Mouse (Mus musculus): ENCODE data around the gene Lamb3.

Lamb3 gene

DNA sequence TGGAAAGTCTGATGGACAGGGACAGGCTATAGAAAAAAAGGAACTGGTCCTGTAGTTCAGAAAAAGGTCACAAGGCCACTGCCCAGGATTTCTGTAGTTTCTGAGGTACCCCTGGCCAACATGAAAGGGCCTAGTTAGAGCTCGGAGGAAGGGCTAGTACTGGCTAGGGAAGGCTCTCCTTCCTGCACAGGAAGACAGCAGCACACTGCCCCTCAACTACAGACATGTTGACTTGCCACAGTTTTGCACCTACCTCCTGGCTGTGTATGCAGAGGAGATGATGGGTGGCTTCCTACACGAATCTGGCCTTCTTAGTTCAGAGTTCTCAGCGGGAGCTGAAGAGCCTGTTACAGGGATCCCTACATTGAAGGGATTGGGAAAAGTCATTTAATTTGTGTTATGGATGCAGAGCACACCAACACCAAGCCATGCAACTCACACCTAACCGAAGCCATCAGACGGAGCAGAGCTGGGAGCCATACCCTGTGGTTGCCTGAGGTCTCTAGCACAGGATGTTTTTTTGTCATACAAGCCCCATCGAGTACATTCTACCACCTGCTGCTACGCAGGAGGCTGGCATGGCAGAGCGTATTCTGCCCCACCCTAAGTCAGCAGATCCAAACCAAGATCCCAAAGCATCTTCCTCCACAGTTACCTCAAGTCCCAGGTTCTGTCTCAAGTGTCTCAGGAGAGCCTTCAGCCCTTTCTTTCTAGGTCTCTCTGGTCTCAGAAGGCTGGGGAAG lies 6.7 kb upstream of the Lamb3 start:
- no peak for DNase-seq (ENCODE audit: extremely low spot score, low spot score)

GRCm38 (mm10) chr1:193201383-193201778 lies 6.1 kb upstream of the Lamb3 start, which contains the start of gene Traf3ip3:
Gene Traf3ip3 (minus strand): TSS chr1:193201703.
- DNase-seq (ENCODE audit: extremely low spot score, low spot score): no peak

- DNase-seq (ENCODE audit: extremely low spot score, low spot score): no peak
These were observed 3.7 kb upstream of the Lamb3 start for GRCm38 (mm10) chr1:193203821-193204220.

DNA sequence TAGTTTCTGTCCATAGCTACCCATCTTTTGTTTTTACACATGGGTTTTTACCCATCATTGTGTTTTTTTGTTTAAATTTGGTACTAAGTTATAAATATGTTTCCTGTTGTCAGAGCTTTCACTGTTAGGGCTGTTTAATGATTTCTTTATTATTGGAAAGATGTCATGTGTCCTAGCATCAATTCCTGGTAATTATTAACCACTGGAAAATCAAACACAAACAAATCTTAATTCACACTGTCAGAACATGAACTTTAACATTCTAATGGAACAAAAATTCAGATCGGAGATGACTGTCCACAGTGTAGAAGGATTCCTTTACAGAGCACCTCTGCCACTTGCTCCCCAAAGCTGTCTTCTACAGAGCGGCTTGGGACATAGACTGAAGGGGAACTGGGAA lies 2.1 kb upstream of the Lamb3 start:
- no peak for DNase-seq (ENCODE audit: extremely low spot score, low spot score)

GRCm38 (mm10) chr1:193208178-193208577 lies 679 bp downstream of the Lamb3 start:
- no peak for DNase-seq (ENCODE audit: extremely low spot score, low spot score)

GRCm38 (mm10) chr1:193211371-193211770 lies 3.9 kb downstream of the Lamb3 start:
- no peak for DNase-seq (ENCODE audit: extremely low spot score, low spot score)

DNA sequence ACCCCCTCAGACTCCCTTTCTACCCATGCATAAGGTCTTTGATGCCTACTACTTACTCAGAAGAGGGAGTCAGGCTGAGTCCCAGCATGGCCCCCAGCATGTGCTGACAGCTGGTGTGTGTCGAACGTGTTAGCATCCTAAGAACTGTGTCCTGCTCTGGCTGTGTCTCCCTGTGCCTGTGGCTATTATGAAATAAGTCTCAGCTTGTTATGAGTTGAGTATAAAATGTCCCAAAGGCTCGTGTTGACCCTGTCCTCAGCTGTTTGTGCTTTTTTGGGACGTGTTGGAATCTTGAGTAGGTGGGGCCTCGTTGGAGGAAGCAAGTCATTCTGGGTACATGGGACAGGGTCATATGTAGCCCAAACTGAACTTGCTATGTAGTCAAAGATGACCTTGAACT lies 6.6 kb downstream of the Lamb3 start:
- DNase-seq (ENCODE audit: extremely low spot score, low spot score): no peak

GRCm38 (mm10) chr1:193216000-193216399 lies 8.5 kb downstream of the Lamb3 start:
- no peak for DNase-seq (ENCODE audit: extremely low spot score, low spot score)

DNA sequence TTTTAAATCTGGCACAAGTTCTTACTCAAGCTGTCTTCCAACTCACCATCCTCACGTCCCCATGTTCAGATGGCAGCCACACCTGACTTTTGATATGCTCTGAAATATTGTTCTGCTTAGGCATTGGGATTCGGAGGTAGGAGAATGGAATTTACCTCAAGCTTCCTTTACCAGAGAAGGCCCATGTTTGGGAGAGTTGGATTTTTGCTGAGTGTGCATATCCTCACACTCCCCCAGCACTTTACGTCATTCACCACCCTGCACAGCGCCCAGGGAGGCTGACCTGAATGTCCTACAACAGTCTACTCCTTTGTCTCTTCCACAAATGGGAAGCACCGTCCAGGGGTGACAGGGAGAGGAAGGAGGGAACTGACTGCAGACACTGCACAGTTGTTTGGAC lies 12.9 kb downstream of the Lamb3 start:
- DNase-seq (ENCODE audit: extremely low spot score, low spot score): no peak

DNA sequence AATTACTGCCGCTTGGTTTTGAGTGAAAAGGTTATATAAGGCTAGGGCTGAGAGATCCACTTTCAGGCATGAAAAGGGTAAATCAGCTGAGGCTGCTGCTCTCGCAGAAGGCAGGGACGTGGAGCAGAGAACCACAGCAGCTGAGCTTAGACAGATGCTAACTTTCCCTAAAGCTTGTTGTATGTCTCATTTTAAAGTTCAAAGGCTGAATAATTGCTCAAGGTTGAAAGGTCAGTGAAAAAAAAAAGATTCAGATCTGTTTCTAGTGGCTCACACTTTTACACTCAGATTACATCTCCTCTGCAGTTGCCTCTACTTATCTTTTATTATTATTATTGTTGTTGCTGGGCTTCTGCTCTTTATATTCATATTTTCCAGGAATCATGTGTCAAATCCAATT lies 18.0 kb downstream of the Lamb3 start:
- DNase-seq (ENCODE audit: extremely low spot score, low spot score): no peak

GRCm38 (mm10) chr1:193226114-193226513 lies 18.6 kb downstream of the Lamb3 start:
- no peak for DNase-seq (ENCODE audit: extremely low spot score, low spot score)

DNA sequence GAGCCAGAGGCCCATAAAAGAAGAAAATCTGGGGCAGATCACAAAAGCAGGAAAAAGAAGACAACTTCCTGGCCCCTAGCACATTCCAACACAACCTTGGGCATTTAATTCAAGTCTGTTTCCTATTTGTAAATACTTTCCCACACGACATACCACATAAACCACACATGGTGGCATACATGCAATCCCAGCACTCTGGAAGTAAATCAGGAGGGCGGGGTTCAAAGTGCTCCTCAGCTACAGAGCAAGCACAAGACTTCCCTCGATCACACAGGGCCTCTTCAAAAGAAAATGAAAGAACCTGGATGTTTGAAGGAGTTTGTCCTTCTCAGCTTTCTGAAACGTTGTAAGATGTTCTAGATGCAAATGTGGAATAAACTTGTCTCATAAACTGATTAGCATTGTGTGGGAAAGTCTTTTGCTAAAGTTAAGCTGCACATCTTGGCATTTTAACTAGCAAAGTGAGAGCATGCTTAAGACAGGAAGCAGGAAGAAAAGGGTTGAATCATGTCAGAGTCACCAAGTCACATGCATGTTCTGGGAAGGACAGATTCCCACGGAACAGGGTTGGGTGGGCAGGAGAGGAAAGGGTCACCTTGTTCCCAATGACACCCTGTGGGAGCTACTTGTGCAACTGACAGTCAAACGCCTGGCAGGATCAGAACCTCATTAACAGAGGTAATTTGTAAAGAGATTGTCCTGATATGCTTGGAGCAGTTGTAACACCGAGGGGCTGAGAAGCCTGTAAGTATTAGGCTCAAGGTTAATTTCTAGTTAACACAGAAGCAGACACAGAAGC lies 19.4 kb downstream of the Lamb3 start:
- DNase-seq (ENCODE audit: extremely low spot score, low spot score): no peak

GRCm38 (mm10) chr1:193227537-193227936 lies 20.0 kb downstream of the Lamb3 start:
- DNase-seq (ENCODE audit: extremely low spot score, low spot score): no peak

GRCm38 (mm10) chr1:193229570-193229969 lies 22.1 kb downstream of the Lamb3 start:
- no peak for DNase-seq (ENCODE audit: extremely low spot score, low spot score)

- DNase-seq (ENCODE audit: extremely low spot score, low spot score): no peak
These were observed 23.0 kb downstream of the Lamb3 start for GRCm38 (mm10) chr1:193230531-193230930.

GRCm38 (mm10) chr1:193230935-193231334 lies 23.4 kb downstream of the Lamb3 start:
- DNase-seq (ENCODE audit: extremely low spot score, low spot score): no peak

DNA sequence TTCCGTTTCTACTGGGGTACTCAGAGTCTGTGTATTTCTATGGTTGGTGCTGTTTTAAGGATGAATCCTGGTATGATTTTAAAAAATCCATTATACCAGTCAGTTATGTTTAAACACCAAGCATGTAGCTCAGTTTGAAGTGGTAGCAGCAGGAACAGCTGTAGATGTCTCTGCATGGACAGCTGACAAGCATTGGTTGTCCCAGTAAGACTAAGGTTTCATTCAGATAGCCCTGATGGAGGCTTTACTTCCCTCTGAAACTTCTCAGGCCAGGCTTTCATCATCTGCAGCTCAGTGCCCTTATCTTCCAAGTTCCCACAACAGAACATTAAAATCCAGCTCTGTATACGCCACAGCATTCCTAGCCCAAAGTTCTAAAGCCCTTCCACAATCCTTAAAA lies 25.2 kb downstream of the Lamb3 start:
- DNase-seq (ENCODE audit: extremely low spot score, low spot score): no peak

- DNase-seq (ENCODE audit: extremely low spot score, low spot score): no peak
These were observed 26.7 kb downstream of the Lamb3 start for GRCm38 (mm10) chr1:193234130-193234645.

- DNase-seq (ENCODE audit: extremely low spot score, low spot score): no peak
These were observed 27.4 kb downstream of the Lamb3 start for GRCm38 (mm10) chr1:193234930-193235329.

- DNase-seq (ENCODE audit: extremely low spot score, low spot score): no peak
These were observed 30.9 kb downstream of the Lamb3 start for GRCm38 (mm10) chr1:193238426-193238825.

DNA sequence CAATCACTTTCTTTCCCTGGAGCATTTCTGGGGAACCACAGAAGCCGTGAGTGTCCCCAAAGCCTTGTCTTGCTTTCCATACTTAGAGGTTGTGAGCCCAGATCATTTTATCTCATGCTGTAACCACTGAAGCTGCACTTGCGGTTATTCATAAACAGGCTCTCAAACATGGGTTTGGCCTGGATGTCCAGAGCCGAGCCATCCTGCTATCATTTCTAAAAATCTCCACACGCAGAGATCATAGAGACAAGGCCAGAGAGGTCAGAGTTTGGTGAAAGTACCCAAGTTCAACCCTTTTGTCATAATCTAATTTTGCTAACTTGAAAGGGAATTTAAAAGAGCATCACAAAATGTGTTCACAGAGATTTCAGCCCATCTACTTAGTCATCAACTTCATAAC lies 33.9 kb downstream of the Lamb3 start:
- no peak for DNase-seq (ENCODE audit: extremely low spot score, low spot score)

DNA sequence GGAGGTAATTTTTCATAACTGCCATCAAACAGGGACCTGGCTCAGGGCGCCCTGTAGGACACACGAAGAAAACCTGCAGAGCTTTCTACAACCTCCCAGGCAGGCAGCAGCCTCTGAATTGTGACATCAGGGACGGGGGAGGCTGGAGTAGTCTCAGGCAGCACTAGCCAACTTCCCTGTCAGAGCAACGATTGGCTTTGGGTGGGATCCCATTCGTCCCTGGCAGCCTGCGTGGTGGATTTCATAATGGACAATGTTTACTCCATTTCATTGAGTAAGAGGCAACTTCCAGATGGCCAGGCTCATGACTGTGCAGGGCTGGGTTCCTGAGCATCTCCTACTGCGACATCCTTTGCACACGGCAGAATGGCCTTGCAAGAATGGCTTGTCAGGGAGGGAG lies 34.7 kb downstream of the Lamb3 start:
- no peak for DNase-seq (ENCODE audit: extremely low spot score, low spot score)

DNA sequence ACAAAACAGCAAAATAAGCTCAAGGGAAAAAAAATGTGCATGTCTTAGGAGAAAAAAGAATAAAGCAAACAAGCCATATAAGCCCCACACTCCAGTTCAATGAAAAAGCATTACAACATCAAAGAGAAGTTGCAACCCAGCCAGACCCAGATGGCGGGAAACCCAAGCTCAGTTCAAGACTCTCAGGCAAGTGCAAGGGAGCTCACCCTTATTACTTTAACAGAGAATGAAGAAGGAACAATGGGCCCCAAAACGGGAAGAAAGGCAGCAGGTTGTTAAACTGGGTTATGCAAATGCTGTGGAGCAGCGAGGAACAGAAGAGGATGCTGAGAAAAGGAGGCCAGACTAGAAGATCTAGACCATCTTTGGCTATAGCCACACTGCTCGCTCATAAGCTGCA lies 35.4 kb downstream of the Lamb3 start:
- DNase-seq (ENCODE audit: extremely low spot score, low spot score): no peak

Measured in neural tube, embryonic 10.5 days (tissue).